Mouse (Mus musculus): ENCODE data around the gene Mical2. TPM values are rescaled to one million over a fixed set of nuclear protein-coding genes. Genes with fewer than 3 reads are reported as not detected.

Gene Mical2
- polyA plus RNA-seq, 1 experiment from 2014 or later: 128 TPM

GRCm38 (mm10) chr7:112352005-112352404, 126.3 kb downstream of the Mical2 start:
- Histone ChIP-seq H3K9me3 (replicated peaks; ENCODE audit: control insufficient read depth, low read length) (no peaks in the 10 kb centered on the region), H3K4me1 (ENCODE audit: control insufficient read depth, insufficient read depth, low read length) (peaks cover 40% of the 10 kb centered on the region), H3K9ac (ENCODE audit: low read length) (no peak overlapping the region), H3K36me3 (ENCODE audit: control insufficient read depth, insufficient read depth) (peaks cover 54% of the 10 kb centered on the region), H3K27me3 (ENCODE audit: control insufficient read depth, insufficient read depth, low read length) (no peaks in the 10 kb centered on the region), H3K4me2 (ENCODE audit: low read depth, low read length) (no peak overlapping the region), H3K27ac (ENCODE audit: low read length) (peak overlapping the region; percentile 90), H3K4me3 (ENCODE audit: low read length) (no peak overlapping the region)
- WGBS: 82% methylated on average over 4 of the region's 4 CpGs
- ATAC-seq (replicated peaks; ENCODE audit: extremely low read depth, insufficient read depth, low FRiP score): no peak

GRCm38 (mm10) chr7:112353011-112353410, 127.4 kb downstream of the Mical2 start:
- 53% methylated on average over 4 of the region's 4 CpGs for WGBS
- H3K4me1 ChIP-seq (ENCODE audit: control insufficient read depth, insufficient read depth, low read length): peaks cover 46% of the 10 kb centered on the region
- peak overlapping the region; percentile 90 for H3K27ac ChIP-seq (ENCODE audit: low read length)
- ATAC-seq (replicated peaks; ENCODE audit: extremely low read depth, insufficient read depth, low FRiP score): no peak
- H3K4me2 ChIP-seq (ENCODE audit: low read depth, low read length): no peak overlapping the region
- H3K9me3 ChIP-seq (replicated peaks; ENCODE audit: control insufficient read depth, low read length): no peaks in the 10 kb centered on the region
- no peaks in the 10 kb centered on the region for H3K27me3 ChIP-seq (ENCODE audit: control insufficient read depth, insufficient read depth, low read length)
- no peak overlapping the region for H3K9ac ChIP-seq (ENCODE audit: low read length)
- peaks cover 44% of the 10 kb centered on the region for H3K36me3 ChIP-seq (ENCODE audit: control insufficient read depth, insufficient read depth)
- H3K4me3 ChIP-seq (ENCODE audit: low read length): no peak overlapping the region

- no peak overlapping the region for H3K4me3 ChIP-seq (ENCODE audit: low read length)
- peak overlapping the region; percentile 42 for H3K9ac ChIP-seq (ENCODE audit: low read length)
- no peaks in the 10 kb centered on the region for H3K9me3 ChIP-seq (replicated peaks; ENCODE audit: control insufficient read depth, low read length)
- no peaks in the 10 kb centered on the region for H3K27me3 ChIP-seq (ENCODE audit: control insufficient read depth, insufficient read depth, low read length)
- ATAC-seq (replicated peaks; ENCODE audit: extremely low read depth, insufficient read depth, low FRiP score): no peak
- H3K36me3 ChIP-seq (ENCODE audit: control insufficient read depth, insufficient read depth): peaks cover 38% of the 10 kb centered on the region
- WGBS: 76% methylated on average over 11 of the region's 11 CpGs
- H3K4me2 ChIP-seq (ENCODE audit: low read depth, low read length): no peak overlapping the region
- peaks cover 52% of the 10 kb centered on the region for H3K4me1 ChIP-seq (ENCODE audit: control insufficient read depth, insufficient read depth, low read length)
- H3K27ac ChIP-seq (ENCODE audit: low read length): peak overlapping the region; percentile 90
Observed at GRCm38 (mm10) chr7:112353939-112354338, 128.3 kb downstream of the Mical2 start.

GRCm38 (mm10) chr7:112354503-112354951, 128.9 kb downstream of the Mical2 start:
- Histone ChIP-seq H3K4me1 (ENCODE audit: control insufficient read depth, insufficient read depth, low read length) (peaks cover 58% of the 10 kb centered on the region), H3K36me3 (ENCODE audit: control insufficient read depth, insufficient read depth) (peaks cover 33% of the 10 kb centered on the region), H3K9me3 (replicated peaks; ENCODE audit: control insufficient read depth, low read length) (no peaks in the 10 kb centered on the region), H3K4me2 (ENCODE audit: low read depth, low read length) (no peak overlapping the region), H3K9ac (ENCODE audit: low read length) (peak overlapping the region; percentile 42), H3K27me3 (ENCODE audit: control insufficient read depth, insufficient read depth, low read length) (no peaks in the 10 kb centered on the region), H3K4me3 (ENCODE audit: low read length) (no peak overlapping the region), H3K27ac (ENCODE audit: low read length) (peak overlapping the region; percentile 90)
- ATAC-seq (replicated peaks; ENCODE audit: extremely low read depth, insufficient read depth, low FRiP score): peak; percentile 76
- 27% methylated on average over 7 of the region's 7 CpGs for WGBS

- Histone ChIP-seq H3K36me3 (ENCODE audit: control insufficient read depth, insufficient read depth) (peaks cover 8% of the 10 kb centered on the region), H3K9me3 (replicated peaks; ENCODE audit: control insufficient read depth, low read length) (no peaks in the 10 kb centered on the region), H3K4me2 (ENCODE audit: low read depth, low read length) (no peak overlapping the region), H3K4me3 (ENCODE audit: low read length) (no peak overlapping the region), H3K27ac (ENCODE audit: low read length) (peak overlapping the region; percentile 57), H3K27me3 (ENCODE audit: control insufficient read depth, insufficient read depth, low read length) (no peaks in the 10 kb centered on the region), H3K9ac (ENCODE audit: low read length) (no peak overlapping the region), H3K4me1 (ENCODE audit: control insufficient read depth, insufficient read depth, low read length) (peaks cover 66% of the 10 kb centered on the region)
- 0 out of 2 replicates have a peak, but pooled peaks have one; percentile 16 for ATAC-seq (replicated peaks; ENCODE audit: extremely low read depth, insufficient read depth, low FRiP score)
- WGBS: 55% methylated on average over 3 of the region's 3 CpGs
Observed at GRCm38 (mm10) chr7:112359594-112359993, 133.9 kb downstream of the Mical2 start.

GRCm38 (mm10) chr7:112362574-112363200, 137.0 kb downstream of the Mical2 start:
- H3K9me3 ChIP-seq (replicated peaks; ENCODE audit: control insufficient read depth, low read length): no peaks in the 10 kb centered on the region
- 38% methylated on average over 7 of the region's 7 CpGs for WGBS
- peak; percentile 87 for ATAC-seq (replicated peaks; ENCODE audit: extremely low read depth, insufficient read depth, low FRiP score)
- H3K27me3 ChIP-seq (ENCODE audit: control insufficient read depth, insufficient read depth, low read length): no peaks in the 10 kb centered on the region
- peak overlapping the region; percentile 36; the same call in 1 of the 2 replicates for H3K4me2 ChIP-seq (ENCODE audit: low read depth, low read length)
- no peaks in the 10 kb centered on the region; the same call in 1 of the 2 replicates for H3K36me3 ChIP-seq (ENCODE audit: control insufficient read depth, insufficient read depth)
- no peak overlapping the region for H3K4me3 ChIP-seq (ENCODE audit: low read length)
- peak overlapping the region; percentile 95 for H3K27ac ChIP-seq (ENCODE audit: low read length)
- H3K9ac ChIP-seq (ENCODE audit: low read length): peak overlapping the region; percentile 44
- peaks cover 55% of the 10 kb centered on the region for H3K4me1 ChIP-seq (ENCODE audit: control insufficient read depth, insufficient read depth, low read length)

GRCm38 (mm10) chr7:112365864-112366263, 140.2 kb downstream of the Mical2 start:
- 35% methylated on average over 3 of the region's 3 CpGs for WGBS
- no peak overlapping the region for H3K9ac ChIP-seq (ENCODE audit: low read length)
- H3K9me3 ChIP-seq (replicated peaks; ENCODE audit: control insufficient read depth, low read length): no peaks in the 10 kb centered on the region
- no peaks in the 10 kb centered on the region for H3K27me3 ChIP-seq (ENCODE audit: control insufficient read depth, insufficient read depth, low read length)
- H3K4me2 ChIP-seq (ENCODE audit: low read depth, low read length): no peak overlapping the region
- H3K27ac ChIP-seq (ENCODE audit: low read length): peak overlapping the region; percentile 62
- peaks cover 29% of the 10 kb centered on the region for H3K4me1 ChIP-seq (ENCODE audit: control insufficient read depth, insufficient read depth, low read length)
- no peak for ATAC-seq (replicated peaks; ENCODE audit: extremely low read depth, insufficient read depth, low FRiP score)
- no peaks in the 10 kb centered on the region for H3K36me3 ChIP-seq (ENCODE audit: control insufficient read depth, insufficient read depth)
- no peak overlapping the region for H3K4me3 ChIP-seq (ENCODE audit: low read length)

- no peak overlapping the region for H3K27ac ChIP-seq (ENCODE audit: low read length)
- WGBS: 33% methylated on average over 2 of the region's 2 CpGs
- peaks cover 2% of the 10 kb centered on the region; the same call in 1 of the 2 replicates for H3K4me1 ChIP-seq (ENCODE audit: control insufficient read depth, insufficient read depth, low read length)
- H3K9me3 ChIP-seq (replicated peaks; ENCODE audit: control insufficient read depth, low read length): no peaks in the 10 kb centered on the region
- no peak overlapping the region for H3K4me3 ChIP-seq (ENCODE audit: low read length)
- H3K36me3 ChIP-seq (ENCODE audit: control insufficient read depth, insufficient read depth): no peaks in the 10 kb centered on the region
- no peak overlapping the region for H3K9ac ChIP-seq (ENCODE audit: low read length)
- H3K27me3 ChIP-seq (ENCODE audit: control insufficient read depth, insufficient read depth, low read length): no peaks in the 10 kb centered on the region
- peak; percentile 35 for ATAC-seq (replicated peaks; ENCODE audit: extremely low read depth, insufficient read depth, low FRiP score)
- no peak overlapping the region for H3K4me2 ChIP-seq (ENCODE audit: low read depth, low read length)
Observed at GRCm38 (mm10) chr7:112369046-112369445, 143.4 kb downstream of the Mical2 start.

- Histone ChIP-seq H3K4me2 (ENCODE audit: low read depth, low read length) (no peak overlapping the region), H3K27ac (ENCODE audit: low read length) (no peak overlapping the region), H3K4me3 (ENCODE audit: low read length) (no peak overlapping the region), H3K27me3 (ENCODE audit: control insufficient read depth, insufficient read depth, low read length) (no peaks in the 10 kb centered on the region), H3K4me1 (ENCODE audit: control insufficient read depth, insufficient read depth, low read length) (peaks cover 4% of the 10 kb centered on the region), H3K36me3 (ENCODE audit: control insufficient read depth, insufficient read depth) (no peaks in the 10 kb centered on the region), H3K9me3 (replicated peaks; ENCODE audit: control insufficient read depth, low read length) (no peaks in the 10 kb centered on the region), H3K9ac (ENCODE audit: low read length) (no peak overlapping the region)
- 78% methylated on average over 3 of the region's 3 CpGs for WGBS
- ATAC-seq (replicated peaks; ENCODE audit: extremely low read depth, insufficient read depth, low FRiP score): no peak
Observed at GRCm38 (mm10) chr7:112369977-112370376, 144.3 kb downstream of the Mical2 start.

All from heart, embryonic 16.5 days (tissue).